Mouse (Mus musculus) liver, embryonic 11.5 days (tissue): ENCODE data around the gene Klk8. TPM values are rescaled to one million over a fixed set of nuclear protein-coding genes. Genes with fewer than 3 reads are reported as not detected.

Source experiments
- ATAC-seq: fragments of 200-750 bp; cut with Nextera tagmentation; replicated peaks from 2 replicates; pipeline ENCODE4 v1.8.0; 2017; ENCODE audit warnings: moderate number of reproducible peaks, mild to moderate bottlenecking, moderate TSS enrichment, moderate library complexity; ENCODE audit not compliant: low FRiP score
- DNase-seq: peaks from one replicate; pipeline ENCODE4 v3.0.0-alpha.2; 2017; ENCODE audit warnings: low spot score
- H3K27ac ChIP-seq: fragments of 300-500 bp; sonication (generic); 2 replicates; pipeline ENCODE4 v1.5.1; 2014; ENCODE audit warnings: mild to moderate bottlenecking, low read depth, low read length, control low read depth
- H3K27me3 ChIP-seq: fragments of 300-500 bp; sonication (generic); replicated peaks from 2 replicates; pipeline ENCODE4 v1.6.1; 2014; ENCODE audit warnings: low read length, mixed read lengths; ENCODE audit not compliant: control insufficient read depth, insufficient read depth
- H3K36me3 ChIP-seq: fragments of 300-500 bp; sonication (generic); 2 replicates; pipeline ENCODE4 v1.6.1; 2014; ENCODE audit warnings: mild to moderate bottlenecking, low read length, moderate library complexity, mixed read lengths; ENCODE audit not compliant: control insufficient read depth, insufficient read depth
- H3K4me1 ChIP-seq: fragments of 300-500 bp; sonication (generic); replicated peaks from 2 replicates; pipeline ENCODE4 v1.6.1; 2014; ENCODE audit warnings: low read length, mixed read lengths; ENCODE audit not compliant: control insufficient read depth, insufficient read depth
- H3K4me2 ChIP-seq: fragments of 300-500 bp; sonication (generic); 2 replicates; pipeline ENCODE4 v1.6.1; 2014; ENCODE audit warnings: mild to moderate bottlenecking, control low read depth, moderate library complexity
- H3K4me3 ChIP-seq: fragments of 300-500 bp; sonication (generic); 2 replicates; pipeline ENCODE4 v1.5.1; 2014; ENCODE audit warnings: low read depth, low read length, control low read depth
- H3K9ac ChIP-seq: fragments of 300-500 bp; sonication (generic); 2 replicates; pipeline ENCODE4 v1.6.1; 2014; ENCODE audit warnings: low read depth, low read length, control low read depth
- H3K9me3 ChIP-seq: fragments of 300-500 bp; sonication (generic); 2 replicates; pipeline ENCODE4 v1.6.1; 2016; ENCODE audit warnings: low read length, inconsistent platforms, mixed read lengths; ENCODE audit not compliant: control insufficient read depth
- WGBS: fragments of 180-500 bp; shearing (Covaris S2); extraction: QIAGEN DNeasy Blood & Tissue Kit; methylation state at CpG from one replicate; pipeline ENCODE4 v1.1.7; 2014; 5-methylcytosine and 5-hydroxymethylcytosine counted together
- polyA plus RNA-seq: library from polyadenylated mRNA; unstranded; fragments of >200 nt; fragmentation: Nextera tagmentation; extraction: Ambion mirVana; gene quantifications from 2 replicates; pipeline ENCODE4 v1.2.1, GENCODE M21; 2014

Gene Klk8
- polyA plus RNA-seq, 1 experiment from 2014 or later: 29.1 TPM

DNA sequence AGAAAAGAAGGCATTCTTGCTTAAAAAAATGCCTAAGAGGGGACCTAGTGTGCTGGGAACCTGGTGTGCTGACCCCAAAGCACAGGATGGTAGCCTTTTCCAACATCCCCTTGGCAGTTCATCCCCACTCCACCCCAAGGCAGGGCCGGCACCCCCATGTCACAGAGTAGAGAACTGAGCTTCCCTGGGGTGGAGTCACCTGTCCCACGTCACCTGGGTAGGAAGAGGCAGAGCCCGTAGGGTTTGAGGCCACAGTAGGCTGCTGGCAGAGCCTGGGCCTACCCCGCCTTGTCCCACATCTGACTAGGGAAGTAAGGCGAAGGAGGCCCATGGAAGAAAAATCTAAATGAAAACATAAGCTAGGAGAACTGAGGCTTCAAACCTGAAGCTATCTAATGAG, 23.0 kb upstream of the Klk8 start, which contains the start of gene Klk11:
TSS of gene Klk11 (plus strand) at position 241 of the 400 bp plus-strand sequence.
- Histone ChIP-seq H3K27ac (no peak within 1 kb of the TSS), H3K9me3 (no peaks in the 10 kb centered on the region), H3K4me2 (no peak within 1 kb of the TSS), H3K9ac (no peak within 1 kb of the TSS), H3K27me3 (no peaks in the 10 kb centered on the region), H3K4me1 (no peaks in the 10 kb centered on the region), H3K4me3 (no peak within 1 kb of the TSS), H3K36me3 (no peaks in the 10 kb centered on the region)
- no peak for DNase-seq
- ATAC-seq: no peak
- WGBS: 91% methylated on average over 5 of the region's 5 CpGs

DNA sequence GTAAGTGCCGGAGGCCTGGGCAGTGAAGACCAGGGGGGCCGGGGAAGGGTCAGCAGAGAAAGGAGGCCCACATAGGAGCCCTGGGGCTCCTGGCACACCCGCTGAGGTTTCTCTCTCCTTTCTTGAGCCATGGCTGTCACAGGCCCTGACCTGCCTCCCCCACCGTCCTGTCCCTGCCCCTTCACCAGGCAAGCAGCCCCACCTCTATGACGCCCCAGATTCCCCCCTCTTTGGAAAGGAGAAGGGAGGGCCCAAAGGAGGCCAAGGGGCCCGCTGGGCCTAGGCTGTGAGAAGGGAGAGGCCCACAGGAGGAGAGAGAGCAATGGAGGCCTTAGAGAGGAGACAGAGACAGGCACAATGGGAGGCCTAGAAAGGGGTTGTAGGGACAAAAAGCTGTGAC, 22.6 kb upstream of the Klk8 start:
- H3K27me3 ChIP-seq: no peaks in the 10 kb centered on the region
- DNase-seq: no peak
- no peaks in the 10 kb centered on the region for H3K4me1 ChIP-seq
- no peak overlapping the region for H3K4me2 ChIP-seq
- H3K4me3 ChIP-seq: no peak overlapping the region
- H3K9ac ChIP-seq: no peak overlapping the region
- H3K27ac ChIP-seq: no peak overlapping the region
- no peaks in the 10 kb centered on the region for H3K36me3 ChIP-seq
- H3K9me3 ChIP-seq: no peaks in the 10 kb centered on the region
- ATAC-seq: no peak
- 56% methylated on average over 6 of the region's 6 CpGs for WGBS

DNA sequence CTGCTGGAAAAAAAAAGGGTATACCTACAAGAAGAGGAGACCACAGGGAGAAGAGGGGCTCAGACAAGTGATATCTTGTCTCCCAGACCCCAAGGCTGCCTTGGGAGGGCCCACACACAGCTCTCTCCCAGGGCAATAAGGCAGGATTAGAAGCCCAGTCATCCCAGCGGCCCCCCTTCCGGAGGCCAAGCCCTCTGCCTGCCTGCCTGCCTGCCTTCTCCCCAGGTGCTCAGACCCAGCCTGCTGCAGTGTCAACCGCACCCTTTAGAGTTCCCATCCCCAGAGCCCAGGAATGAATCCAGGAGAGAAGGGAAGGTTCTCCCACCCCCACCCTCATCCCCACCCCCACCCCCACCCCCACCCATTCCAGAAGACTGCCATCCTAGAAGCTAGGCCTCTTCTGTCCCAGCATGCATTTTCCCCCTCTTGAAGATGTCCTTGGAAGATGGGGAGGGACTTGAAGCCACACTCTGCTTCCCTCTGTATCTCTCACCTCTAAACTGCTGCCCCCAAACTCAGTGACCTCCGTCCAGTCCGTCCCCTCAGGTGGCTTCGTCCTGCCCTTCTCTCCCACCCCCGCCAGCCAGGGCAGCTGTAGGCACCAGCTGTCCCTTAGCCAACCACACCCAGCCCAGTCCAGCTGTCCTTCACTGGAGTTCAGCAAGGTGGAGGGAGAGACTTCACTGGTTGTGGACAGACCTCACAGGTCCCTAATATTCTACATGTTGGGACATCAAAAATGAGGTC, 21.9 kb upstream of the Klk8 start:
- Histone ChIP-seq H3K9me3 (no peaks in the 10 kb centered on the region), H3K4me1 (no peaks in the 10 kb centered on the region), H3K27ac (no peak overlapping the region), H3K9ac (no peak overlapping the region), H3K27me3 (no peaks in the 10 kb centered on the region), H3K4me2 (no peak overlapping the region), H3K4me3 (no peak overlapping the region), H3K36me3 (no peaks in the 10 kb centered on the region)
- WGBS: 63% methylated on average over 7 of the region's 7 CpGs
- ATAC-seq (no peak), DNase-seq (no peak)

DNA sequence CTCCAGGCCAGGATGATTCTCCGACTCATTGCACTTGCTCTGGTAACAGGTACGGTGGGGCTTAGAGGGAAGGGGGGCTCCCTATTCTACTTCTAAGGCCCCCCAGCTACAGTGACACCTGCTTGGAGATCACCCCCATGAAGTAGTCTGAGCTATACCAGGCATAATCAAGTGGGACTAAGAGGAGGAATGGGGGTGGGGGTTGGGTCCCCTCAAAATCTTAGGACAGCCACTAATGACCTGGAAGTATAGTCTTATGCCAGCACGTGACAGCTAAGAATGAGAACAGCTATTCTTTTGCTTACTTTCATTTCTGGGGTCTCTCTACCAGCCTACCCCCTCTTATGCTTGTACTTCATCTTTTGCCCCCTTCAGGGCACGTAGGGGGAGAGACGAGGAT, 20.9 kb upstream of the Klk8 start:
- no peaks in the 10 kb centered on the region for H3K27me3 ChIP-seq
- ATAC-seq: no peak
- H3K9me3 ChIP-seq: no peaks in the 10 kb centered on the region
- H3K9ac ChIP-seq: no peak overlapping the region
- H3K4me2 ChIP-seq: no peak overlapping the region
- 79% methylated on average over 5 of the region's 5 CpGs for WGBS
- H3K4me3 ChIP-seq: no peak overlapping the region
- H3K36me3 ChIP-seq: no peaks in the 10 kb centered on the region
- no peak for DNase-seq
- H3K27ac ChIP-seq: no peak overlapping the region
- H3K4me1 ChIP-seq: no peaks in the 10 kb centered on the region

DNA sequence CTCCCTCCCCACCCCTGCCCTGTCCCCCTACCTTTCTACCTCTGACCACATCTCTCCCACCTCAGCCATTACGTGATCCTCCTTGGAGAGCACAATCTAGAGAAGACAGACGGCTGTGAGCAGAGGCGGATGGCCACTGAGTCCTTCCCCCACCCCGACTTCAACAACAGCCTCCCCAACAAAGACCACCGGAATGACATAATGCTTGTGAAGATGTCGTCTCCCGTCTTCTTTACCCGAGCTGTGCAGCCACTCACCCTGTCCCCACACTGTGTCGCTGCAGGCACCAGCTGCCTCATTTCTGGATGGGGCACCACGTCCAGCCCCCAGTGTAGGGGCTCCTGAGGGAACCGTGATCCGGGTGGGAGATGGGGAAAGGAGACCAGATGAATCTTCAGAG, 20.0 kb upstream of the Klk8 start:
- Histone ChIP-seq H3K4me2 (no peak overlapping the region), H3K9ac (no peak overlapping the region), H3K27ac (no peak overlapping the region), H3K4me3 (no peak overlapping the region), H3K27me3 (no peaks in the 10 kb centered on the region), H3K36me3 (no peaks in the 10 kb centered on the region), H3K4me1 (no peaks in the 10 kb centered on the region), H3K9me3 (no peaks in the 10 kb centered on the region)
- no peak for ATAC-seq
- no peak for DNase-seq
- WGBS: 78% methylated on average over 12 of the region's 12 CpGs

DNA sequence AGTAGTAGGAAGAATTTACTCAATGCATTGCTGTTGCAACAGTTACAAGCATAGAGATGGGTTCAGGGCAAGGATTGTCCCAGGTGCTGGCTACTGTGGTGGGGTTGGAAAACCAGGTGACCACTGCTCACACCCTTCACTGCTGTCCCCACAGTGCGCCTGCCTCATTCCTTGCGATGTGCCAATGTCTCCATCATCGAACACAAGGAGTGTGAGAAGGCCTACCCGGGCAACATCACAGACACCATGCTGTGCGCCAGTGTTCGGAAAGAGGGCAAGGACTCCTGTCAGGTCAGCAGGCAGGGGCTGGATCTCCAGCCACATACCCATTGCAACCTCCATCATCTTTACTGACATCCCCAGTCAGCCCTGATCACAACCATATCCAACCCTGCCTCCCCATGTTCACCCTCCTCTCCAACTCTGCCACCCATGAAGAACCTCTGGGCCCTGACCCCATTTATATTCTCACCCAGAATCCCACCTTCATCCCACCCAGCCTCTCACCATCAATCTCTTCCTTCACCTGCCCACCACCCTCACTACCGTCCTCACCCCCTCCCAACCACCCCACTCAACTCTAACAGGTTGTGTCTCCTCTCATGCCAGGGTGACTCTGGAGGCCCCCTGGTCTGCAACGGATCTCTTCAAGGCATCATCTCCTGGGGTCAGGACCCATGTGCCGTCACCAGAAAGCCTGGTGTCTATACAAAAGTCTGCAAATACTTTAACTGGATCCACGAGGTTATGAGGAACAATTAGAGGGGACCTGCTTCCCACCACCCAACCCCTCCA, 19.0 kb upstream of the Klk8 start:
- DNase-seq: no peak
- Histone ChIP-seq H3K36me3 (no peaks in the 10 kb centered on the region), H3K9me3 (no peaks in the 10 kb centered on the region), H3K4me2 (no peak overlapping the region), H3K9ac (no peak overlapping the region), H3K4me3 (no peak overlapping the region), H3K4me1 (no peaks in the 10 kb centered on the region), H3K27me3 (peaks cover 5% of the 10 kb centered on the region), H3K27ac (no peak overlapping the region)
- 82% methylated on average over 10 of the region's 10 CpGs for WGBS
- no peak for ATAC-seq

- Histone ChIP-seq H3K9me3 (no peaks in the 10 kb centered on the region), H3K4me1 (no peaks in the 10 kb centered on the region), H3K4me2 (no peak overlapping the region), H3K27ac (no peak overlapping the region), H3K4me3 (no peak overlapping the region), H3K36me3 (no peaks in the 10 kb centered on the region), H3K9ac (no peak overlapping the region), H3K27me3 (peaks cover 8% of the 10 kb centered on the region)
- DNase-seq (no peak), ATAC-seq (no peak)
- WGBS: 58% methylated on average over 6 of the region's 6 CpGs
These were observed 17.1 kb upstream of the Klk8 start for GRCm38 (mm10) chr7:43780241-43780640.

DNA sequence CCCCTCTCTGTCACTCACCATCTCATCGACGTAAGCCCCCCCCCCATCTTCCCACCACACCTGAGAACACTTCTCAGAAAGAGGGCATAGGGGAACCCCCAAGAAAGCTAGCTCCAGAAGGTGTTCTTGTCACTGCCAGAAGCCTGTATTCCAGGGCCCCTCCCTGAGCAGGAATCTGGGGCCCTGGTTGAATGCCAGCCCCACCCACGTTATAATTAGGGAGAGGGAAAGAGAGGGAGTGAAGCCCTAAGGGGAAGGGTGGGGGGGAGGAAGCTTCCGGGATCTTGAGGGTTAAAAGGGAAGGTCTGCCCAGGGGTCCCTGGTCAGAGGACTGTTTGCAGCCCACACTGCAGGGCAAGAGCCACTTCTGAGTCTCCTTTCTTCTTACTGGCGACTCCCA, 16.6 kb upstream of the Klk8 start, which contains the start of gene Klk10:
TSS of gene Klk10 (plus strand) at position 290 of the 400 bp plus-strand sequence.
- H3K4me3 ChIP-seq: no peak within 1 kb of the TSS
- H3K4me1 ChIP-seq: no peaks in the 10 kb centered on the region
- H3K9ac ChIP-seq: no peak within 1 kb of the TSS
- no peaks in the 10 kb centered on the region for H3K36me3 ChIP-seq
- H3K27me3 ChIP-seq: peaks cover 8% of the 10 kb centered on the region
- H3K27ac ChIP-seq: no peak within 1 kb of the TSS
- ATAC-seq: no peak
- WGBS: 41% methylated on average over 5 of the region's 5 CpGs
- H3K4me2 ChIP-seq: no peak within 1 kb of the TSS
- no peaks in the 10 kb centered on the region for H3K9me3 ChIP-seq
- no peak for DNase-seq

GRCm38 (mm10) chr7:43781541-43781940, 15.8 kb upstream of the Klk8 start:
- DNase-seq: no peak
- Histone ChIP-seq H3K9ac (no peak overlapping the region), H3K4me3 (no peak overlapping the region), H3K27me3 (peaks cover 8% of the 10 kb centered on the region), H3K4me1 (no peaks in the 10 kb centered on the region), H3K27ac (no peak overlapping the region), H3K4me2 (no peak overlapping the region), H3K36me3 (no peaks in the 10 kb centered on the region), H3K9me3 (no peaks in the 10 kb centered on the region)
- 82% methylated on average over 11 of the region's 11 CpGs for WGBS
- ATAC-seq: no peak
